Mouse (Mus musculus) CH12.LX (cell line): ENCODE results near the gene Nphp4. TPM values are rescaled to one million over a fixed set of nuclear protein-coding genes. Genes with fewer than 3 reads are reported as not detected.

ENCODE experiments used
- DNase-seq: peaks from one replicate; pipeline ENCODE4 v3.0.0-alpha.2; 2013; ENCODE audit errors: extremely low read depth
- H3K27ac ChIP-seq: 2 replicates; pipeline ENCODE4 v1.5.1; 2012; ENCODE audit warnings: low read depth, mild to moderate bottlenecking, control low read depth, moderate library complexity; ENCODE audit not compliant: insufficient read depth
- H3K27me3 ChIP-seq: replicated peaks from 2 replicates; pipeline ENCODE3; 2012; ENCODE audit warnings: inconsistent platforms
- H3K36me3 ChIP-seq, 2 experiments: replicated peaks in 1 of 2; 2 replicates each; pipeline versions ENCODE3 to v1.6.1; 2012; ENCODE audit warnings: inconsistent platforms in 1 of 2, low read length in 1 of 2, mild to moderate bottlenecking in 1 of 2, mixed read lengths in 1 of 2, moderate library complexity in 1 of 2; ENCODE audit not compliant: control insufficient read depth in 1 of 2, insufficient read depth in 1 of 2
- H3K4me1 ChIP-seq, 2 experiments: 2 replicates each; pipeline ENCODE4 v1.6.1; 2012; ENCODE audit warnings: inconsistent platforms in 1 of 2, moderate library complexity in 1 of 2; ENCODE audit not compliant: insufficient read depth in 2 of 2, control insufficient read depth in 1 of 2
- H3K4me2 ChIP-seq: 2 replicates; pipeline ENCODE4 v1.6.1; 2012; ENCODE audit warnings: low read depth, mild to moderate bottlenecking, control low read depth; ENCODE audit not compliant: poor library complexity, insufficient read depth, severe bottlenecking
- H3K4me3 ChIP-seq, 3 experiments: fragments of 150-350 bp in 1 of 3; sonication (generic) in 1 of 3; replicated peaks in 1 of 3; 2 replicates each; pipeline versions ENCODE3 to v1.5.1; 2011 to 2012; ENCODE audit warnings: low read depth in 2 of 3, low read length in 2 of 3, mild to moderate bottlenecking in 2 of 3, moderate library complexity in 2 of 3, control low read depth in 1 of 3, improper control_type of control experiment in 1 of 3, inconsistent platforms in 1 of 3, mixed read lengths in 1 of 3; ENCODE audit not compliant: poor library complexity in 1 of 3
- H3K79me2 ChIP-seq: replicated peaks from 2 replicates; pipeline ENCODE4 v1.6.1; 2012; ENCODE audit warnings: mild to moderate bottlenecking, moderate library complexity; ENCODE audit not compliant: control insufficient read depth, poor library complexity, insufficient read depth, severe bottlenecking; ENCODE audit errors: extremely low read depth
- H3K9ac ChIP-seq: 2 replicates; pipeline ENCODE4 v1.6.1; 2012; ENCODE audit warnings: low read depth, mild to moderate bottlenecking, control low read depth, moderate library complexity; ENCODE audit not compliant: insufficient read depth
- H3K9me3 ChIP-seq: replicated peaks from 2 replicates; pipeline ENCODE3; 2012; ENCODE audit warnings: low read length, inconsistent platforms, mixed read lengths
- BHLHE40 ChIP-seq: IDR thresholded peaks from 2 replicates; pipeline ENCODE4 v1.6.1; 2011; ENCODE audit warnings: mild to moderate bottlenecking, low read depth, low read length, improper control_type of control experiment
- CHD1 ChIP-seq: IDR thresholded peaks from 2 replicates; pipeline ENCODE4 v1.6.1; 2012; ENCODE audit warnings: low read depth, low read length, improper control_type of control experiment, inconsistent platforms
- CTCF ChIP-seq, 2 experiments: IDR thresholded peaks in 1 of 2; conservative IDR thresholded peaks in 1 of 2; 2 replicates each; pipeline ENCODE4 v1.5.1; 2011 to 2012; ENCODE audit warnings: low read depth in 2 of 2, low read length in 2 of 2, improper control_type of control experiment in 1 of 2, inconsistent platforms in 1 of 2, mild to moderate bottlenecking in 1 of 2, moderate library complexity in 1 of 2
- E2F4 ChIP-seq: IDR thresholded peaks from 2 replicates; pipeline ENCODE4 v1.6.1; 2011; ENCODE audit warnings: low read depth, low read length, improper control_type of control experiment; ENCODE audit not compliant: insufficient replicate concordance
- ELF1 ChIP-seq: IDR thresholded peaks from 2 replicates; pipeline ENCODE4 v1.6.1; 2014; ENCODE audit warnings: low read depth, mild to moderate bottlenecking, inconsistent platforms, low read length, improper control_type of control experiment
- EP300 ChIP-seq: IDR thresholded peaks from 2 replicates; pipeline ENCODE4 v1.6.1; 2011; ENCODE audit warnings: low read length, improper control_type of control experiment
- IRF4 ChIP-seq: IDR thresholded peaks from 2 replicates; pipeline ENCODE4 v1.6.1; 2014; ENCODE audit warnings: low read depth, mild to moderate bottlenecking, inconsistent platforms, low read length, improper control_type of control experiment
- JUN ChIP-seq: IDR thresholded peaks from 2 replicates; pipeline ENCODE4 v1.6.1; 2011; ENCODE audit warnings: low read depth, mild to moderate bottlenecking, low read length, improper control_type of control experiment, moderate library complexity; ENCODE audit not compliant: insufficient read depth
- KAT2A ChIP-seq: IDR thresholded peaks from 2 replicates; pipeline ENCODE4 v1.6.1; 2012; ENCODE audit warnings: low read length, improper control_type of control experiment, inconsistent platforms; ENCODE audit not compliant: insufficient replicate concordance
- MAX ChIP-seq: IDR thresholded peaks from 2 replicates; pipeline ENCODE4 v1.6.1; 2011; ENCODE audit warnings: low read length, improper control_type of control experiment
- MAZ ChIP-seq: IDR thresholded peaks from 2 replicates; pipeline ENCODE4 v1.6.1; 2012; ENCODE audit warnings: low read depth, mild to moderate bottlenecking, inconsistent platforms, low read length, improper control_type of control experiment, moderate library complexity
- MEF2A ChIP-seq: IDR thresholded peaks from 2 replicates; pipeline ENCODE4 v1.6.1; 2014; ENCODE audit warnings: low read depth, mild to moderate bottlenecking, inconsistent platforms, low read length, improper control_type of control experiment, borderline replicate concordance
- MXI1 ChIP-seq: IDR thresholded peaks from 2 replicates; pipeline ENCODE4 v1.6.1; 2011; ENCODE audit warnings: mild to moderate bottlenecking, low read depth, low read length, improper control_type of control experiment
- MYC ChIP-seq: IDR thresholded peaks from 2 replicates; pipeline ENCODE4 v1.6.1; 2011; ENCODE audit warnings: low read depth, mild to moderate bottlenecking, improper control_type of control experiment, low read length
- NELFE ChIP-seq: IDR thresholded peaks from 2 replicates; pipeline ENCODE4 v1.6.1; 2011; ENCODE audit warnings: low read depth, low read length, improper control_type of control experiment
- NRF1 ChIP-seq: IDR thresholded peaks from 2 replicates; pipeline ENCODE4 v1.6.1; 2014; ENCODE audit warnings: low read depth, mild to moderate bottlenecking, inconsistent platforms, low read length, improper control_type of control experiment, moderate library complexity
- POLR2AphosphoS2 ChIP-seq: IDR thresholded peaks from 2 replicates; pipeline ENCODE4 v1.6.1; 2011; ENCODE audit warnings: low read depth, low read length, improper control_type of control experiment
- RAD21 ChIP-seq: IDR thresholded peaks from 2 replicates; pipeline ENCODE4 v1.6.1; 2011; ENCODE audit warnings: low read depth, mild to moderate bottlenecking, low read length, improper control_type of control experiment, moderate library complexity
- RCOR1 ChIP-seq: conservative IDR thresholded peaks from 2 replicates; pipeline ENCODE4 v1.6.1; 2012; ENCODE audit warnings: low read depth, mild to moderate bottlenecking, inconsistent platforms, low read length, improper control_type of control experiment
- SIN3A ChIP-seq: IDR thresholded peaks from 2 replicates; pipeline ENCODE4 v1.6.1; 2012; ENCODE audit warnings: low read length, improper control_type of control experiment, inconsistent platforms
- TBP ChIP-seq: conservative IDR thresholded peaks from 2 replicates; pipeline ENCODE4 v1.6.1; 2011; ENCODE audit warnings: low read depth, low read length, improper control_type of control experiment
- TCF12 ChIP-seq: IDR thresholded peaks from 2 replicates; pipeline ENCODE4 v1.6.1; 2014; ENCODE audit warnings: low read depth, mild to moderate bottlenecking, inconsistent platforms, low read length, improper control_type of control experiment
- UBTF ChIP-seq: IDR thresholded peaks from 2 replicates; pipeline ENCODE4 v1.6.1; 2012; ENCODE audit warnings: low read depth, mild to moderate bottlenecking, inconsistent platforms, low read length, improper control_type of control experiment, moderate library complexity
- USF2 ChIP-seq: conservative IDR thresholded peaks from 2 replicates; pipeline ENCODE4 v1.6.1; 2011; ENCODE audit warnings: low read depth, low read length, improper control_type of control experiment
- ZC3H11A ChIP-seq: IDR thresholded peaks from 2 replicates; pipeline ENCODE4 v1.6.1; 2012; ENCODE audit warnings: low read depth, mild to moderate bottlenecking, inconsistent platforms, low read length, improper control_type of control experiment
- ZMIZ1 ChIP-seq: IDR thresholded peaks from 2 replicates; pipeline ENCODE4 v1.6.1; 2012; ENCODE audit warnings: low read depth, mild to moderate bottlenecking, inconsistent platforms, low read length, improper control_type of control experiment
- dilution Hi-C: fragments of 300-500 bp; cut with MboI; formaldehyde crosslinking; loops from 2 replicates; pipeline ENCODE4 v1.14.3; 2020; ENCODE audit warnings: low sequenced_read_pairs; ENCODE audit not compliant: extremely low pct_unique_long_range_greater_than_20kb, extremely low pct_ligation_motif_present
- in situ Hi-C: fragments of 300-500 bp; cut with MboI; formaldehyde crosslinking; loops from 3 replicates; pipeline ENCODE4 v1.14.3; 2019; ENCODE audit warnings: low sequenced_read_pairs, low pct_ligation_motif_present, low pct_unique_long_range_greater_than_20kb, mixed read lengths
- polyA plus RNA-seq: library from polyadenylated mRNA; unstranded; fragments of >175 nt; gene quantifications from 2 replicates; pipeline ENCODE4 v1.2.1, GENCODE M21; 2012; ENCODE audit warnings: low read depth; ENCODE audit not compliant: insufficient read length
- total RNA-seq, 2 experiments: library from RNA; depleted of rRNA; stranded (reverse); fragments of 300-350 nt in 1 of 2; fragments of >200 nt in 1 of 2; gene quantifications; 2 replicates each; pipeline ENCODE4 v1.2.3; 2012 to 2014

Nphp4 gene
- total and polyA plus RNA-seq, 3 experiments = 0.09 to 0.68 TPM; not detected in 1

GRCm38 (mm10) chr4:152462516-152462915 is 14.0 kb upstream of the Nphp4 start:
- Histone ChIP-seq H3K4me1 (peaks cover 0 to 14% of the 10 kb centered on the region in 2 experiments; a peak in 2 of 4 replicates), H3K9ac (no peak overlapping the region), H3K9me3 (peaks cover 22% of the 10 kb centered on the region), H3K4me3 (no peak overlapping the region), H3K79me2 (no peaks in the 10 kb centered on the region), H3K36me3 (no peaks in the 10 kb centered on the region), H3K27ac (no peak overlapping the region), H3K4me2 (no peak overlapping the region), H3K27me3 (peaks cover 9% of the 10 kb centered on the region)
- dilution Hi-C loops (no loop called here), in situ Hi-C loops (no loop called here)
- no peak for DNase-seq
- TF ChIP-seq MAZ (no peak), SIN3A (no peak), EP300 (no peak), POLR2AphosphoS2 (no peak), MAX (no peak), KAT2A (no peak), NRF1 (no peak), NELFE (no peak), ZMIZ1 (no peak), JUN (no peak), TBP (no peak), IRF4 (no peak), RAD21 (no peak), MEF2A (no peak), MYC (no peak), BHLHE40 (no peak), CTCF (conservative IDR thresholded peaks at IDR 0.05 in 1 of 2, IDR thresholded peaks at IDR 0.05 in 1 of 2; ENCODE audit: low read depth in 2 of 2, low read length in 2 of 2) (no peak), RCOR1 (no peak), MXI1 (no peak)
- TF ChIP-seq, all 38 proteins: peak for 0

DNA sequence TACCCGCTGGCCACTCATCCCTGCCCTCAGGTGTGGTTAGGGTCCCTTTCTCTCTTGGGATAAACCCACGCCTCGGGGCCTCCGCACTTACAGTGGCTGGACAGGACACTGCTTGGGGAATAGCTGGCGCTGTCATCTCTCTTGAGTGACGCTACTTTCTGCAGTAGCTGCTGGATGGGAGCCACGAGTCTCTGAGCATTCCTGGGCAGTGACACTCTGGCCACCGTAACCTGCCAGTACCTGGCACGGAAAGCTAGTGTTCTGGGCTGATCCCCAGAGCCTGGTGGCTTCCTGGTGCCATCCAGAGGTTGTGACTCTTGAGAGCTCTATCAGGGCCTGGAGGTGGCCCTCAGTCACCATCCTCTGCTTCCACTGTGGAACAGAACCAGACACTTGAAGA is 13.4 kb upstream of the Nphp4 start:
- H3K4me3 ChIP-seq = no peak overlapping the region
- in situ Hi-C loops (no loop called here), dilution Hi-C loops (no loop called here)
- no peak overlapping the region for H3K27ac ChIP-seq
- H3K79me2 ChIP-seq = no peaks in the 10 kb centered on the region
- H3K36me3 ChIP-seq = no peaks in the 10 kb centered on the region
- H3K4me1 ChIP-seq = peaks cover 0 to 7% of the 10 kb centered on the region in 2 experiments; a peak in 2 of 4 replicates
- DNase-seq = no peak
- TF ChIP-seq UBTF (no peak), MAZ (no peak), EP300 (no peak), ELF1 (no peak), TCF12 (no peak), E2F4 (no peak), TBP (no peak), USF2 (no peak), ZC3H11A (no peak), IRF4 (no peak), CHD1 (no peak), MEF2A (no peak), JUN (no peak)
- H3K9me3 ChIP-seq = peaks cover 25% of the 10 kb centered on the region
- no peak overlapping the region for H3K9ac ChIP-seq
- no peak overlapping the region for H3K4me2 ChIP-seq
- H3K27me3 ChIP-seq = peaks cover 9% of the 10 kb centered on the region
